ENCODE assay signal across 19 mouse cellular contexts in the genomic region with DNA sequence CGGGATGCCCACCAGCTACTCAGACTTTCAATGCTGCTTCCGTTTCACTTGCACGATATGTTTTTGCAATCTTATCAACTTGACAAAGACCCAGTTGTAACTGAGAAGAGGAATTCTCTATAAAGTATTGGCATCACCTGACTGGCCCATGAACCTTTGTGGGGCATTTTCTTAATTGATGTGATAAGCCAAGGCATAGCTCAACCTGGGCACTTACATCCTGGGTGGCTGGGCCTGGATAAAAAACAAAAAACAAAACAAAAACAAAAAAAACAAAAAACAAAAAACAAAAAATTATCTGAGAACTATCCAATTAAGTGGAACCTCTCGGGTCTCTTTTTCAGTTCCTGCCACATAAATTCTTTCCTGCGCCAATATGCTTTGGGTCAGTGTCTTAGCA. TPM values are rescaled to one million over a fixed set of nuclear protein-coding genes. Genes with fewer than 3 reads are reported as not detected.
DNase-seq lines count a peak whose midpoint lies in the region; ATAC-seq and TF ChIP-seq lines count a peak whose summit lies in the region.
"Had no signal": no experiment of that assay in that cellular context is flagged by ENCODE, and none has a peak within 500 bp of the region (broad histone marks: within the 10 kb centered on the region; RNA-seq: fewer than 3 reads in every experiment).

No protein-coding gene starts in this region.

- TF ChIP-seq CTCF in heart, postnatal 0 days (IDR thresholded peaks at IDR 0.05; ENCODE audit: low read depth) = no peak
- TF ChIP-seq CTCF in lung, postnatal 0 days (IDR thresholded peaks at IDR 0.05) = no peak

- H3K9me3 ChIP-seq in heart, postnatal 0 days (replicated peaks; ENCODE audit: control insufficient read depth, low read length) = 0 out of 2 replicates have a peak, but pooled peaks cover 7% of the 10 kb centered on the region
- peaks cover 31% of the 10 kb centered on the region for H3K9me3 ChIP-seq in heart, embryonic 10.5 days
- H3K9me3 ChIP-seq in lung, postnatal 0 days (ENCODE audit: low read length) = no peaks in the 10 kb centered on the region
- peaks cover 17% of the 10 kb centered on the region for H3K9me3 ChIP-seq in embryonic facial prominence, embryonic 13.5 days
- no peaks in the 10 kb centered on the region for H3K9me3 ChIP-seq in limb, embryonic 14.5 days (ENCODE audit: control insufficient read depth, low read length)

- 0 out of 2 replicates have a peak, but pooled peaks have one; percentile 30 for ATAC-seq in heart, postnatal 0 days (ENCODE audit: insufficient read depth, low read depth)
- peak; percentile 43; the same call in 1 of the 2 replicates for ATAC-seq in lung, postnatal 0 days
- ATAC-seq in embryonic facial prominence, embryonic 13.5 days (ENCODE audit: insufficient number of reproducible peaks, insufficient read depth, low FRiP score, low TSS enrichment, low read depth) = peak; percentile 80; the same call in 1 of the 2 replicates
- peak; percentile 65; the same call in 1 of the 2 replicates for ATAC-seq in limb, embryonic 14.5 days (ENCODE audit: low FRiP score, low read depth)

- H3K27me3 ChIP-seq in heart, postnatal 0 days (ENCODE audit: control insufficient read depth, insufficient read depth, low read length) = no peaks in the 10 kb centered on the region
- no peaks in the 10 kb centered on the region for H3K27me3 ChIP-seq in heart, embryonic 10.5 days (ENCODE audit: insufficient read depth, poor library complexity, severe bottlenecking)
- no peaks in the 10 kb centered on the region for H3K27me3 ChIP-seq in lung, postnatal 0 days (replicated peaks; ENCODE audit: insufficient read depth, low read length)
- no peaks in the 10 kb centered on the region for H3K27me3 ChIP-seq in embryonic facial prominence, embryonic 13.5 days
- no peaks in the 10 kb centered on the region for H3K27me3 ChIP-seq in limb, embryonic 14.5 days (ENCODE audit: control insufficient read depth, insufficient read depth, low read length)

- H3K4me2 ChIP-seq in heart, postnatal 0 days (ENCODE audit: low read depth, low read length) = no peak overlapping the region
- H3K4me2 ChIP-seq in lung, postnatal 0 days (replicated peaks; ENCODE audit: low read depth, low read length) = no peak overlapping the region
- H3K4me2 ChIP-seq in embryonic facial prominence, embryonic 13.5 days = no peak overlapping the region
- no peak overlapping the region for H3K4me2 ChIP-seq in limb, embryonic 14.5 days (replicated peaks; ENCODE audit: low read depth, low read length, severe bottlenecking)
- H3K4me2 ChIP-seq: lung, embryonic 14.5 days had no signal

- no peak overlapping the region for H3K4me3 ChIP-seq in heart, postnatal 0 days (ENCODE audit: low read depth, low read length)
- no peak overlapping the region for H3K4me3 ChIP-seq in heart, embryonic 10.5 days
- H3K4me3 ChIP-seq in lung, postnatal 0 days (ENCODE audit: low read depth, low read length) = no peak overlapping the region
- H3K4me3 ChIP-seq in embryonic facial prominence, embryonic 13.5 days = no peak overlapping the region
- no peak overlapping the region for H3K4me3 ChIP-seq in limb, embryonic 14.5 days (replicated peaks; ENCODE audit: low read length)
- H3K4me3 ChIP-seq: forebrain, embryonic 10.5 days had no signal

- no peak overlapping the region for H3K27ac ChIP-seq in heart, postnatal 0 days (ENCODE audit: low read depth)
- H3K27ac ChIP-seq in heart, embryonic 10.5 days = no peak overlapping the region
- no peak overlapping the region for H3K27ac ChIP-seq in lung, postnatal 0 days (ENCODE audit: low read length)
- H3K27ac ChIP-seq in embryonic facial prominence, embryonic 13.5 days = no peak overlapping the region
- no peak overlapping the region for H3K27ac ChIP-seq in limb, embryonic 14.5 days (replicated peaks; ENCODE audit: low read depth, low read length)
- H3K27ac ChIP-seq: forebrain, embryonic 10.5 days had no signal

- no peaks in the 10 kb centered on the region for H3K36me3 ChIP-seq in heart, postnatal 0 days (replicated peaks; ENCODE audit: control insufficient read depth, insufficient read depth, low read length)
- no peaks in the 10 kb centered on the region for H3K36me3 ChIP-seq in heart, embryonic 10.5 days
- H3K36me3 ChIP-seq in lung, postnatal 0 days (ENCODE audit: insufficient read depth, low read length) = no peaks in the 10 kb centered on the region
- no peaks in the 10 kb centered on the region for H3K36me3 ChIP-seq in embryonic facial prominence, embryonic 13.5 days
- H3K36me3 ChIP-seq in limb, embryonic 14.5 days (ENCODE audit: control insufficient read depth, insufficient read depth, low read length) = no peaks in the 10 kb centered on the region
- H3K36me3 ChIP-seq: forebrain, embryonic 10.5 days had no signal

- TF ChIP-seq POLR2A in limb, embryonic 14.5 days (IDR thresholded peaks at IDR 0.05; ENCODE audit: borderline replicate concordance, extremely low read depth, insufficient read depth, insufficient read length) = no peak

- DNase-seq in heart, postnatal 0 days (ENCODE audit: low spot score) = no peak
- DNase-seq in heart, embryonic 10.5 days (ENCODE audit: low spot score) = no peak
- no peak for DNase-seq in lung, postnatal 0 days (ENCODE audit: low spot score)
- no peak for DNase-seq in lung, postnatal 25 days (ENCODE audit: low spot score)
- peak; percentile 1 for DNase-seq in limb, embryonic 14.5 days (ENCODE audit: low spot score)
- no peak for DNase-seq in layer of hippocampus, postnatal 25 days (ENCODE audit: extremely low spot score in 1 of 2, low spot score in 1 of 2)
- DNase-seq: adrenal gland, postnatal 36 days; cerebellum, postnatal 10 days; kidney, postnatal 14 days; layer of hippocampus, postnatal 36 days; left cerebral cortex, postnatal 4 days; lung, embryonic 14.5 days; right cerebral cortex, adult 18-20 months had no signal

- no peak overlapping the region for H3K9ac ChIP-seq in heart, postnatal 0 days (replicated peaks; ENCODE audit: low read depth, low read length)
- no peak overlapping the region for H3K9ac ChIP-seq in lung, postnatal 0 days (replicated peaks; ENCODE audit: low read depth)
- H3K9ac ChIP-seq in embryonic facial prominence, embryonic 13.5 days = no peak overlapping the region
- H3K9ac ChIP-seq in limb, embryonic 14.5 days (ENCODE audit: low read depth, low read length, severe bottlenecking) = no peak overlapping the region
- H3K9ac ChIP-seq: lung, embryonic 14.5 days had no signal

- 72% methylated on average over 5 of the region's 5 CpGs for WGBS in heart, postnatal 0 days
- 80% methylated on average over 5 of the region's 5 CpGs for WGBS in heart, embryonic 10.5 days
- 81% methylated on average over 5 of the region's 5 CpGs for WGBS in lung, postnatal 0 days
- WGBS in embryonic facial prominence, embryonic 13.5 days = 90% methylated on average over 5 of the region's 5 CpGs
- WGBS in limb, embryonic 14.5 days = 80% methylated on average over 5 of the region's 5 CpGs

- H3K4me1 ChIP-seq in heart, postnatal 0 days (ENCODE audit: control insufficient read depth, insufficient read depth) = no peaks in the 10 kb centered on the region
- no peaks in the 10 kb centered on the region for H3K4me1 ChIP-seq in heart, embryonic 10.5 days
- no peaks in the 10 kb centered on the region for H3K4me1 ChIP-seq in lung, postnatal 0 days (ENCODE audit: insufficient read depth, low read depth, low read length)
- no peaks in the 10 kb centered on the region for H3K4me1 ChIP-seq in embryonic facial prominence, embryonic 13.5 days
- no peaks in the 10 kb centered on the region for H3K4me1 ChIP-seq in limb, embryonic 14.5 days (ENCODE audit: control insufficient read depth, insufficient read depth, low read length)
- H3K4me1 ChIP-seq: forebrain, embryonic 10.5 days had no signal

- TF ChIP-seq EP300 in heart, postnatal 0 days (IDR thresholded peaks at IDR 0.05; ENCODE audit: low read depth) = no peak
- no peak for TF ChIP-seq EP300 in lung, postnatal 0 days (IDR thresholded peaks at IDR 0.05)

RNA-seq across cellular contexts. Expression of a gene that starts 12.4 kb away (rescaled TPM):
- not detected in 2 replicates for total RNA-seq in heart, postnatal 0 days (2014; rRNA removed; ENCODE audit: low replicate concordance)
- polyA plus RNA-seq in heart, postnatal 0 days (2015; fragmentation: Nextera tagmentation; extraction: Ambion mirVana) = not detected in 2 replicates
- 0.21 and 0.25 TPM in 2 replicates for polyA plus RNA-seq in heart, embryonic 10.5 days (2016; fragmentation: Nextera tagmentation; extraction: Ambion mirVana)
- polyA plus RNA-seq in lung, postnatal 0 days (2015; fragmentation: Nextera tagmentation; extraction: Ambion mirVana) = 0.14 TPM in 1 of 2 replicates, not detected in the other
- not detected in 2 replicates for polyA plus RNA-seq in embryonic facial prominence, embryonic 13.5 days (2015; fragmentation: Nextera tagmentation; extraction: Ambion mirVana)
- not detected in 2 replicates for polyA plus RNA-seq in limb, embryonic 14.5 days (2012; rRNA removed)
- polyA plus RNA-seq in limb, embryonic 14.5 days (2014; fragmentation: Nextera tagmentation; extraction: Ambion mirVana) = not detected in 2 replicates
- not detected for total RNA-seq in layer of hippocampus, postnatal 25 days (2021)
- total RNA-seq: adrenal gland, postnatal 36 days; gastrocnemius, adult 8-10 months; layer of hippocampus, postnatal 36 days; left cerebral cortex, postnatal 4 days; megakaryocyte-erythroid progenitor cell, adult 5-6 weeks had no signal
- polyA plus RNA-seq: forebrain, embryonic 10.5 days; lung, embryonic 14.5 days; neural tube, embryonic 14.5 days; spleen, adult 2 months had no signal

RNA-seq across cellular contexts. Expression of a gene that starts 40.3 kb away (rescaled TPM):
- not detected in 2 replicates for total RNA-seq in heart, postnatal 0 days (2014; rRNA removed; ENCODE audit: low replicate concordance)
- 0.10 TPM in 1 of 2 replicates, not detected in the other for polyA plus RNA-seq in heart, postnatal 0 days (2015; fragmentation: Nextera tagmentation; extraction: Ambion mirVana)
- 0.30 TPM in 1 of 2 replicates, not detected in the other for polyA plus RNA-seq in heart, embryonic 10.5 days (2016; fragmentation: Nextera tagmentation; extraction: Ambion mirVana)
- polyA plus RNA-seq in lung, postnatal 0 days (2015; fragmentation: Nextera tagmentation; extraction: Ambion mirVana) = not detected in 2 replicates
- not detected in 2 replicates for polyA plus RNA-seq in embryonic facial prominence, embryonic 13.5 days (2015; fragmentation: Nextera tagmentation; extraction: Ambion mirVana)
- not detected in 2 replicates for polyA plus RNA-seq in limb, embryonic 14.5 days (2012; rRNA removed)
- not detected in 2 replicates for polyA plus RNA-seq in limb, embryonic 14.5 days (2014; fragmentation: Nextera tagmentation; extraction: Ambion mirVana)
- not detected for total RNA-seq in layer of hippocampus, postnatal 25 days (2021)
- total RNA-seq: adrenal gland, postnatal 36 days; gastrocnemius, adult 8-10 months; layer of hippocampus, postnatal 36 days; left cerebral cortex, postnatal 4 days; megakaryocyte-erythroid progenitor cell, adult 5-6 weeks had no signal
- polyA plus RNA-seq: forebrain, embryonic 10.5 days; lung, embryonic 14.5 days; neural tube, embryonic 14.5 days; spleen, adult 2 months had no signal

Comparison
In these comparisons a context has a peak if more than half of its experiments do, and no peak if none do; other contexts are left out.
1. ATAC-seq: peak in every context shown above with its lines; median percentile 80 in embryonic facial prominence, embryonic 13.5 days; 65 in limb, embryonic 14.5 days; 43 in lung, postnatal 0 days; 30 in heart, postnatal 0 days.